Mouse (Mus musculus) intestine, embryonic 14.5 days (tissue): ENCODE measurements around the gene Scn8a. TPM values are rescaled to one million over a fixed set of nuclear protein-coding genes. Genes with fewer than 3 reads are reported as not detected.

Experiments used
- ATAC-seq: fragments of 200-750 bp; cut with Nextera tagmentation; replicated peaks from 2 replicates; pipeline ENCODE4 v1.8.0; 2017; ENCODE audit warnings: low read depth, moderate number of reproducible peaks, moderate TSS enrichment, moderate library complexity; ENCODE audit not compliant: low FRiP score, low TSS enrichment
- DNase-seq: peaks from one replicate; pipeline ENCODE4 v3.0.0-alpha.2; 2018; ENCODE audit warnings: low spot score
- H3K27ac ChIP-seq: fragments of 300-500 bp; sonication (generic); 2 replicates; pipeline ENCODE4 v1.5.1; 2014; ENCODE audit warnings: low read depth, mild to moderate bottlenecking, control low read depth
- H3K27me3 ChIP-seq: fragments of 300-500 bp; sonication (generic); replicated peaks from 2 replicates; pipeline ENCODE4 v1.6.1; 2014; ENCODE audit warnings: low read length, control low read depth; ENCODE audit not compliant: control insufficient read depth, insufficient read depth
- H3K36me3 ChIP-seq: fragments of 300-500 bp; sonication (generic); 2 replicates; pipeline ENCODE4 v1.6.1; 2014; ENCODE audit warnings: low read length, control low read depth; ENCODE audit not compliant: control insufficient read depth, insufficient read depth
- H3K4me1 ChIP-seq: fragments of 300-500 bp; sonication (generic); replicated peaks from 2 replicates; pipeline ENCODE4 v1.6.1; 2014; ENCODE audit warnings: low read length, control low read depth, mixed read lengths; ENCODE audit not compliant: control insufficient read depth, insufficient read depth
- H3K4me2 ChIP-seq: fragments of 300-500 bp; sonication (generic); 2 replicates; pipeline ENCODE4 v1.6.1; 2014; ENCODE audit warnings: low read length
- H3K4me3 ChIP-seq: fragments of 300-500 bp; sonication (generic); 2 replicates; pipeline ENCODE4 v1.5.1; 2014; ENCODE audit warnings: low read depth, low read length, control low read depth, mixed read lengths
- H3K9ac ChIP-seq: fragments of 300-500 bp; sonication (generic); 2 replicates; pipeline ENCODE4 v1.6.1; 2014; ENCODE audit warnings: mild to moderate bottlenecking, low read length
- H3K9me3 ChIP-seq: fragments of 300-500 bp; sonication (generic); 2 replicates; pipeline ENCODE4 v1.6.1; 2016; ENCODE audit warnings: low read length, control low read depth; ENCODE audit not compliant: control insufficient read depth
- WGBS: fragments of 180-500 bp; shearing (Covaris S2); extraction: QIAGEN DNeasy Blood & Tissue Kit; methylation state at CpG from one replicate; pipeline ENCODE4 v1.1.7; 2014; 5-methylcytosine and 5-hydroxymethylcytosine counted together
- polyA plus RNA-seq: library from polyadenylated mRNA; unstranded; fragments of >200 nt; fragmentation: Nextera tagmentation; extraction: Ambion mirVana; gene quantifications from 2 replicates; pipeline ENCODE4 v1.2.1, GENCODE M21; 2014

Gene Scn8a
- polyA plus RNA-seq, 1 experiment from 2014 or later = 4.0 TPM

DNA sequence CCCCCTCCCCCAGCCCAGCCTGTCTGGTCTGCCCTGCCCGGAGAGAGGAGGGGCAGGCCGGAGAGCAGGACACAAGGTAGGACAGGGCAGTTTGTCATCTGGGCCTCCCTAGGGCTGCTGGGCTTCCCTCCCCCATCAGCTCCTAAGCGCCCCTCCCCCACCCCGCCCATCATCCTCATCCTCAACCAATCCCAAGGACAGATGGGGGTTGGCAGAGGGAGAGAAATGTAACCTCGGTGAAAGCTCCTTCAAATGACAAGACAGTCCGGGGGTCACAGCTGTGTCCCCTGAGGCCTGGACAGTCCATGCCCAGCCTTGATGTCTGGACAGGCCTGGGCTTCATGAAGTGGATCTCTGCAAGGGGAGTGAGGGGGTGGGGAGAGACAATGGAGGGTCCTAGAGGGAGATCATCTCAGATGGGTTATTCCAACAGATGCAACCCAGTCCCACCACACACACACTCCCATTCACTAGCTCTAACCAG lies 196.7 kb downstream of the Scn8a start:
- WGBS = 23% methylated on average over 6 of the region's 6 CpGs
- no peak for ATAC-seq
- no peak for DNase-seq
- no peaks in the 10 kb centered on the region for H3K9me3 ChIP-seq
- H3K9ac ChIP-seq = no peak overlapping the region
- H3K4me2 ChIP-seq = no peak overlapping the region
- no peak overlapping the region for H3K4me3 ChIP-seq
- H3K27ac ChIP-seq = no peak overlapping the region
- H3K27me3 ChIP-seq = no peaks in the 10 kb centered on the region
- H3K4me1 ChIP-seq = peaks cover 65% of the 10 kb centered on the region
- no peaks in the 10 kb centered on the region for H3K36me3 ChIP-seq

GRCm38 (mm10) chr15:101066920-101067696 lies 197.4 kb downstream of the Scn8a start:
- H3K4me1 ChIP-seq = peaks cover 70% of the 10 kb centered on the region
- 30% methylated on average over 7 of the region's 9 CpGs for WGBS
- no peaks in the 10 kb centered on the region for H3K36me3 ChIP-seq
- H3K4me3 ChIP-seq = no peak overlapping the region
- H3K27me3 ChIP-seq = no peaks in the 10 kb centered on the region
- peak overlapping the region; percentile 55 for H3K27ac ChIP-seq
- DNase-seq = no peak
- H3K9ac ChIP-seq = no peak overlapping the region
- no peak overlapping the region for H3K4me2 ChIP-seq
- no peak for ATAC-seq
- no peaks in the 10 kb centered on the region for H3K9me3 ChIP-seq

DNA sequence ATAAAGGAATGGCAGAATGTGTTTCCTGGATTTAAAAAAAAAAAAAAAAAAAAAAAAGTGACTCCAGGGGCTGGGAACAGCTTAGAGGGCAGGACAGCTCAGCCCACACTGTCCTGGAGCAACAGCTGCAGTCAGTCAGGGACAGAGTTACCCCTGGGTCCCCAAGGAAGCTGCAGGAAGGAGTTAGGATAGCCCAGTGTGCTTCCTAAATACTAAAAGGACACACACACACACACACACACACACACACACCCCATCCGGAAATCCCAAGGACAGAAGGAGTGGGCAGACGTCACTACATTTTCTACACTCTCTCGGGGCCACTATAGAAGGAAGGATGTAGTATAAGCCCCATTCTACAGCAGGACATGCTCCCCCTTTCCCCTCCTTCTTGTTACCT lies 198.4 kb downstream of the Scn8a start:
- Histone ChIP-seq H3K27ac (peak overlapping the region; percentile 55; the same call in 1 of the 2 replicates), H3K9ac (no peak overlapping the region), H3K36me3 (no peaks in the 10 kb centered on the region), H3K4me3 (no peak overlapping the region), H3K27me3 (no peaks in the 10 kb centered on the region), H3K9me3 (no peaks in the 10 kb centered on the region), H3K4me1 (peaks cover 76% of the 10 kb centered on the region), H3K4me2 (no peak overlapping the region)
- DNase-seq (no peak), ATAC-seq (no peak)
- WGBS = 45% methylated on average over 3 of the region's 3 CpGs

DNA sequence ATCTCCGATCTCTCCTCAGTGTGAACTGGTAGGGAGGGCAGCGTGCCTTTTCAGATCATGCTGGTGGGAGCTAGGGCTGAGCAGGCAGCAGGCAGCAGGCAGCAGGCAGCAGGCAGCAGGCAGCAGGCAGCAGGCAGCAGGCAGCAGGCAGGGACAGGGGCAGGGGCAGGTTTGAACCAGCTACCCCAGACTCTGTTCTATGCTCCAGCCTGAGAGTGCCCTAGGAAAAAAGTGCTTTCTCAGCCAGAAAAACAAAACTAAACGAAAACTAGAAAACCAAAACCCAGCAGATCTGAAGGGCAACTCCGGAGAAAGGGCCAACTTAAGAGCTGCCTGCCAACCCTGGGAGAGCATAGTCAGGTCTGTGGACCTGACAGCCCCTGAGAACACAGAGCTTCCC lies 199.0 kb downstream of the Scn8a start:
- Histone ChIP-seq H3K27ac (peak overlapping the region; percentile 51; the same call in 1 of the 2 replicates), H3K4me1 (peaks cover 78% of the 10 kb centered on the region)
- WGBS = 72% methylated on average over 4 of the region's 4 CpGs

DNA sequence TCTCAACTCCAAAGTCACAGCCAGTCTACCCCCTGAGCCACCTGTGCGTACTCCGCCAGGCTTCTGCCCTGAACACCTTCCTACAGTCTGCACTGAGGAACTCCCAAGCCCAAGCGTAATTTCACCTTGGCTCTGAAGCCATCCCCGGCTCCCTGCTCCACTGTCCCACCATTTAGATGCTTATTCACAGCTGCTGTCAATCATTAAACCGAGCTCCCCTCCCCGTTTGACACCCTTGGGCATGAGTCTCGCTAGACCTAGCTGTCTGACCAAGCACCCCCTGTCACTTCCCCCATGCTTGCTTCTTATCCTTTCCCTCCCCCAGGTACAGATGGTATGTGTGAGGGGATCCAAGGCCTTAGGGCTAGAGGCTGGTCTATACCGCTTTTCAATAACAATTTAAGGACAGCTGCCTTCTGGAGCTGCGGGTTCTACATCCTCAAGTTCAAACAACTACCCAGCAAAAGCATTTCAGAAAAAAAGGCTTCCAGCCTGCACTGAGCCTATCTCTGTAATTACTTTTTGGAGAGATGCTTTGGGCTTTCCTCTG lies 200.1 kb downstream of the Scn8a start:
- no peak overlapping the region for H3K4me2 ChIP-seq
- no peak for ATAC-seq
- peak overlapping the region; percentile 44 for H3K27ac ChIP-seq
- no peak overlapping the region for H3K4me3 ChIP-seq
- no peaks in the 10 kb centered on the region for H3K36me3 ChIP-seq
- H3K9ac ChIP-seq = no peak overlapping the region
- 48% methylated on average over 9 of the region's 9 CpGs for WGBS
- H3K27me3 ChIP-seq = no peaks in the 10 kb centered on the region
- no peaks in the 10 kb centered on the region for H3K9me3 ChIP-seq
- H3K4me1 ChIP-seq = peaks cover 78% of the 10 kb centered on the region
- DNase-seq = no peak

More for the DNA sequence above, 199.0 kb downstream of the Scn8a start:
- Histone ChIP-seq H3K9me3 (no peaks in the 10 kb centered on the region), H3K36me3 (no peaks in the 10 kb centered on the region), H3K27me3 (no peaks in the 10 kb centered on the region), H3K9ac (no peak overlapping the region), H3K4me2 (no peak overlapping the region), H3K4me3 (no peak overlapping the region)
- DNase-seq (no peak), ATAC-seq (no peak)

GRCm38 (mm10) chr15:101070762-101071161 lies 201.1 kb downstream of the Scn8a start:
- Histone ChIP-seq H3K4me3 (no peak overlapping the region), H3K4me1 (peaks cover 76% of the 10 kb centered on the region), H3K9ac (no peak overlapping the region), H3K36me3 (no peaks in the 10 kb centered on the region), H3K4me2 (no peak overlapping the region; the same call in 1 of the 2 replicates), H3K27ac (peak overlapping the region; percentile 44; the same call in 1 of the 2 replicates), H3K9me3 (no peaks in the 10 kb centered on the region), H3K27me3 (no peaks in the 10 kb centered on the region)
- DNase-seq = peak; percentile 72
- 30% methylated on average over 5 of the region's 5 CpGs for WGBS
- peak; percentile 54 for ATAC-seq

DNA sequence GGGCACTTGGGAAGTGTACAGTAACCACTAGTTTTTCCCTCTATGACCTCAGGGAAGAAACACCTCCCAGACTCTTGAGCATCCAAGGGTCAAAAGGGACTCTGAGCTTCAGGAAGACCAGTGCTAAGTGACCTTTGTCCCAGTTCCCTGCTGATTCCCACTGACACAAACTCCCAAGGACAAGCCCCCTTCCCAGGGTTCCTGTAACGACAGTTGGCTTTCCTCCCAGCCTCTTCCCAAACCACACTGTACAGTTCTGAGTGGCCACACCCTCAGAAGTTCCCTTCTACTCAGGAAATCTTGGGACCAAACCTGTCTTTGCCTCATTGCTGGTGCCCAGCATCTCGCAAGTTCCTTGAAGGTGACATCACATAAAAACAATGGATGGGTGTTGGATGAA lies 203.1 kb downstream of the Scn8a start:
- H3K9ac ChIP-seq = no peak overlapping the region
- ATAC-seq = no peak
- no peak overlapping the region for H3K4me2 ChIP-seq
- H3K4me1 ChIP-seq = peaks cover 72% of the 10 kb centered on the region
- no peak overlapping the region for H3K4me3 ChIP-seq
- WGBS = 67% methylated on average over 2 of the region's 2 CpGs
- no peak for DNase-seq
- H3K27ac ChIP-seq = no peak overlapping the region
- no peaks in the 10 kb centered on the region for H3K36me3 ChIP-seq
- no peaks in the 10 kb centered on the region for H3K27me3 ChIP-seq
- no peaks in the 10 kb centered on the region for H3K9me3 ChIP-seq

DNA sequence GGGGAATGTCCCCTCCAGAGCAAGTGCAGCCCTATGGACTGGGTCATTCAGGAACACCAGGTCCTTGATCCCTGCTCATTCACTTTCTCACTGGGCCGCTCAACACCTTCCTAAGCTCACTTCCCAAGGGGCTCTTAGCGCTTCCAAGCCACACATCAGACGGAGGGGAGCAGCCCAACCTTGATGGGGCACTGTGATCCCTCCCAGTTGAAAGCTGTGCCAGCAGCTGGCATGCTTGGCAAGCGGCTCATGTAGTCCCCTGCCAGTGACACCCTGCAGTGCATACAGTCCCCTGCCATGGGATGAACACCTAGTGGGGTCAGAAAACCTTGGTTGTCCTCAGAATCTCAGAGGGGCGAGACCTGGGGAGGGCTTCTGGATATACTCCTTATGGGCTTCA lies 204.4 kb downstream of the Scn8a start:
- Histone ChIP-seq H3K27me3 (no peaks in the 10 kb centered on the region), H3K4me2 (no peak overlapping the region), H3K9me3 (no peaks in the 10 kb centered on the region), H3K4me3 (no peak overlapping the region), H3K27ac (no peak overlapping the region), H3K9ac (no peak overlapping the region), H3K36me3 (no peaks in the 10 kb centered on the region), H3K4me1 (peaks cover 62% of the 10 kb centered on the region)
- ATAC-seq (no peak), DNase-seq (no peak)
- 81% methylated on average over 5 of the region's 5 CpGs for WGBS
